Mouse (Mus musculus): ENCODE measurements at regions not wholly inside any gene's neighbourhood (a gene's known extent, or its start where the extent isn't known, plus 50 kb on each side); places are given as distances from the start of the nearest gene placed in this dataset.
"Not testable (repeated sequence)": the region's sequence is repeated elsewhere in the genome, so short reads cannot be mapped to it uniquely, and the experiment has no call there.

DNA sequence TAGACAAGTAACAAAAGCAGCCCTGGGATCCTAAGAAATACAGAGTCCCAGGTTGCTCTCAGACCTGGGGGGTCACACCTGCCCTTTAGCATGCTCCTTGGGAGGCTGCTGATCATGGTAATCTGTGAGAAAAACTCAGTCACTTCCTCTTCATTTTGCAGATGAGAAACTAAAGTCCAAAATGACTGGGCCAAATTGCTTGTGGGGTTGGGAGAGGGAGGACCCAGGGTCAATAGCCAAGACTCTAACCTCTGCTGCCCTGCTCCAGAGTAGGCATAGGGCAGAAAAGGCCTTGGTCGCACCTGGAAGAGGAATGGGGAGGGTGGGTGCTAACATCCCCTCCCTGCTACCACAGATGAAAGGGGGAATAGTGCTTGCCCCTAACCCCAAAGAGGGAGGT, 491.2 kb downstream of the Tns1 start:
- H3K27ac ChIP-seq = no peak overlapping the region
- H3K4me1 ChIP-seq (replicated peaks) = no peaks in the 10 kb centered on the region
- ATAC-seq (ENCODE audit: low FRiP score) = no peak
- H3K27me3 ChIP-seq = 0 out of 2 replicates have a peak, but pooled peaks cover 3% of the 10 kb centered on the region
- no peak overlapping the region for H3K4me3 ChIP-seq
- no peaks in the 10 kb centered on the region for H3K9me3 ChIP-seq
- no peak overlapping the region for H3K9ac ChIP-seq
- WGBS = 86% methylated on average over 1 of the region's 1 CpGs
- no peaks in the 10 kb centered on the region for H3K36me3 ChIP-seq
- H3K4me2 ChIP-seq = no peak overlapping the region

DNA sequence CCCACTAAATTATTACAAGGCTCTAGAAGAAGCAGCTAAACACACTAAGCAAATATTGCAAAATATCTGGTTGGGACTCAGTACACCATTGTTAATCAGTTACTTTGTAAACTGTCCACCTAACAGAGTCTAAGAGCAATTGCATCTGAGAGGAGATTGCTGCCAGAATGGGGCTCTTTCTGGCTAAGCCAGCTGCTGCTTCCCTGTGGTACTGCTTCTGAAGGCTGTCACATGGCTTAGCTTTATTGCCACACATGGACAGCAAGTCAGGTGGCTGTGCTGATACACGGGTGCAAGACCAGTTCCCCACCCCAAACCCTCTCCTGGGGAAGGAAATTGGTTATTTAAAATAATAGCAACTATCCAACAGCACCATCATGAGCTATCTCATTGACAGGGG, 493.9 kb downstream of the Tns1 start:
- H3K4me1 ChIP-seq (replicated peaks) = no peaks in the 10 kb centered on the region

DNA sequence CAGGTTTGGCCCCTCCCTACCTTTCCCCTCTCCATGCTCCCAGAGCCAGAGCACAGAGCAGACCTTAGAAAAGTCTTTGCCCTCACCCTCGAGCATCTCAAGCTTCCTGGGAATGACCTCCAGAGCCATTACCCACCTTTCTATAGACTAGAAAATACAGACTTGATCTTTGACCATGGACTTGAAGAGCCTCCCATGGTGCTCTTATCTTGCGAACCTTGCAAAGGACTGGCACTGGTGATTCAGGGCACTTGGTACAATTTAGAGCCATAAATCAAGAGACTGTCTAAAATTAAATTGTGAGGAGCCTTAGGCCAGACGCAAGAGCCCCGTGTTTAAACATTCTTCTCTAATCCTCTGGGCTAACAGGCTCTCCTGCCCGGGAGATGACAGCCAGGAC, 498.9 kb downstream of the Tns1 start:
- Histone ChIP-seq H3K27me3 (no peaks in the 10 kb centered on the region), H3K27ac (no peak overlapping the region), H3K36me3 (no peaks in the 10 kb centered on the region), H3K4me3 (no peak overlapping the region), H3K4me2 (no peak overlapping the region), H3K4me1 (replicated peaks) (no peaks in the 10 kb centered on the region), H3K9ac (no peak overlapping the region), H3K9me3 (no peaks in the 10 kb centered on the region)
- 86% methylated on average over 5 of the region's 5 CpGs for WGBS
- ATAC-seq (ENCODE audit: low FRiP score) = no peak

More for the DNA sequence above, 493.9 kb downstream of the Tns1 start:
- H3K9ac ChIP-seq = no peak overlapping the region
- H3K27ac ChIP-seq = no peak overlapping the region
- WGBS = 59% methylated on average over 1 of the region's 1 CpGs
- H3K27me3 ChIP-seq = 0 out of 2 replicates have a peak, but pooled peaks cover 3% of the 10 kb centered on the region
- no peak overlapping the region for H3K4me3 ChIP-seq
- ATAC-seq (ENCODE audit: low FRiP score) = no peak
- no peaks in the 10 kb centered on the region for H3K9me3 ChIP-seq
- H3K4me2 ChIP-seq = no peak overlapping the region
- no peaks in the 10 kb centered on the region for H3K36me3 ChIP-seq

DNA sequence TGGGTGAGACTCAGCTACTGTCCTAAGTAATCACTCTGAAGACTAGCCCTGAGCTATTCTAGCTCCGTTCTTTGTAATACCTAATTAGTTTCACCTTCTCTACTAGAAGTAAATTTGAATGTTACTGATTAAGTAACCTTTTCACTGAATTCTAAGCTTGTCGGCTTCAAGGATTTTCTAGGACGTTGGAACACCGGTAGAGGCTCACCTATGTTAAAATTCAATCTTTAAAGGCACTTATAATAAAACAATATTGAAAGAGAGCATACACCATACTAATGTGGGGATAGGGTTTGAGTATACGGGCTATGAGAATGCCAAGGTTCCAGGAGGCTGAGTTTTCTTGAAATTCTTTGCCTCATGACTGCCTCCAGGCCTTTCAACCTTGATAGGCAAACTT, 503.1 kb downstream of the Tns1 start:
- not testable (repeated sequence) for ATAC-seq (ENCODE audit: low FRiP score); H3K4me1 ChIP-seq (replicated peaks); H3K4me3 ChIP-seq; H3K36me3 ChIP-seq; H3K27ac ChIP-seq; H3K4me2 ChIP-seq; H3K9me3 ChIP-seq; H3K27me3 ChIP-seq; H3K9ac ChIP-seq
- WGBS = 90% methylated on average over 5 of the region's 5 CpGs

DNA sequence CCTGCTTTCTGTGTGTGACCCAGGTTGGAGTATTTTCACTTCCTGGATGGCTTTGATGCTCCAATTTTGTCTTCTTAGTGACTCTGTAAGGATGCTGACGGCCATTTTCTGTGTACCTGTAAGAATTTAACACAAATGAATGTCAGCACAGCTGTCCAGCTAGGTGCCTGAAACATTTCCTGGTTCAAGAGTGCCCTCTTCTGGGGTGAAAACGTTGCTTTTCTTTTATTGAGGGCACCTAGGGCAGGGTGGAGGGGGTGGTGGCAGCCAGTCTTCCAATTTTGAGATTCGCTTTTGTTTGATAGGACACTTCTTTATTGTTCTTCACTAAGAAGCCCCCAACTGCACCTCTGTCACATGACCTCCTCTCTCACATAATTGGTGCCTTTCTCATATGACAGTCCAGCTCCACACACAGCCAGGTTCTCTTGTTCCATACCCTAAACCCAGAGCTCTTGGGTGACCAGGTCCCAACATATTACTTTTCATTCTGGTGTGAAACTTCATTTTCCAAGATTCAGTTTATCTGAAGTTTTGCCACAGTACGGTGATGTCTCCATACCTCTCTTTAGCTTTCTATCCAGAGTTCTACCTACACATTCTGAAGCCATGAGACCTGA, 505.6 kb downstream of the Tns1 start:
- no peaks in the 10 kb centered on the region for H3K36me3 ChIP-seq
- H3K27ac ChIP-seq = no peak overlapping the region
- ATAC-seq (ENCODE audit: low FRiP score) = 0 out of 2 replicates have a peak, but pooled peaks have one; percentile 72
- H3K27me3 ChIP-seq = no peaks in the 10 kb centered on the region
- no peak overlapping the region for H3K4me3 ChIP-seq
- 47% methylated on average over 4 of the region's 4 CpGs for WGBS
- H3K9me3 ChIP-seq = no peaks in the 10 kb centered on the region
- no peak overlapping the region for H3K9ac ChIP-seq
- no peak overlapping the region for H3K4me2 ChIP-seq
- no peaks in the 10 kb centered on the region for H3K4me1 ChIP-seq (replicated peaks)

DNA sequence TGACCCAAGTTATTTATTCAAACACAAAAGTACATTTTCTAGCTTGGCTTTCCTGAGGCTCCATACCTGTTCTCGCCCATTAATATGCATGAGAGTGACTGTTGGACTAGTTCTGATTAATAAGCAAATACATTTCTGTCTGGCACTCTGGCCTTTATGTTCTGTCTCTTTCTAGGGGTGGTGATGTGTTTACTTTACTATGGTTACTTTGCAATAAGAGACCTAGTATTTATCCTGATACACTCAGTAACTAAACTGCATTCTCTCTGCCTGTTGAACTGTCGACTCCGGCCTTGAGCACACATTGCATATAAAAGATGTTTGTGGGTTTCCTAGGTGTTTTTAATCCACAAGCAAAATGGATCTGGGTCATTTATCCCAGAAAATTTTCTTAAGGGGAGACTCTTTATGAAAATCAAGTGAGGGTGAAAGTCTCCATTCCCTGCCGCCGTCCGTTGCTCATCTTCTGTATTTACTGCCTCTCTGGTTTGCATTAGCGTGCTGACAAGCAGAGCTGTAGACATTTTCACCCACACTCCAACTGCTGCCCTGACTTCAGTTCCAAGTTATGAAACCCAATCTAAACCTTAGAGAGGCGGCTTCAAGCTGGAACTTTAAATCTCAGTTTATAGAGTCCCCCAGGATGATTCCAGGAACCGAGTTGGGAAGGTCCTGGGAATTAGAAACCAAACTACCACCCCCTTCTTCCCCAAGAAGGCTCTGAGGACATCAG, 530.4 kb downstream of the Tns1 start:
- no peak for ATAC-seq (ENCODE audit: low FRiP score)
- no peak overlapping the region for H3K4me3 ChIP-seq
- no peaks in the 10 kb centered on the region for H3K4me1 ChIP-seq (replicated peaks)
- H3K9me3 ChIP-seq = no peaks in the 10 kb centered on the region
- no peak overlapping the region for H3K27ac ChIP-seq
- H3K27me3 ChIP-seq = no peaks in the 10 kb centered on the region
- no peaks in the 10 kb centered on the region for H3K36me3 ChIP-seq
- no peak overlapping the region for H3K4me2 ChIP-seq
- WGBS = 88% methylated on average over 9 of the region's 9 CpGs
- H3K9ac ChIP-seq = no peak overlapping the region

DNA sequence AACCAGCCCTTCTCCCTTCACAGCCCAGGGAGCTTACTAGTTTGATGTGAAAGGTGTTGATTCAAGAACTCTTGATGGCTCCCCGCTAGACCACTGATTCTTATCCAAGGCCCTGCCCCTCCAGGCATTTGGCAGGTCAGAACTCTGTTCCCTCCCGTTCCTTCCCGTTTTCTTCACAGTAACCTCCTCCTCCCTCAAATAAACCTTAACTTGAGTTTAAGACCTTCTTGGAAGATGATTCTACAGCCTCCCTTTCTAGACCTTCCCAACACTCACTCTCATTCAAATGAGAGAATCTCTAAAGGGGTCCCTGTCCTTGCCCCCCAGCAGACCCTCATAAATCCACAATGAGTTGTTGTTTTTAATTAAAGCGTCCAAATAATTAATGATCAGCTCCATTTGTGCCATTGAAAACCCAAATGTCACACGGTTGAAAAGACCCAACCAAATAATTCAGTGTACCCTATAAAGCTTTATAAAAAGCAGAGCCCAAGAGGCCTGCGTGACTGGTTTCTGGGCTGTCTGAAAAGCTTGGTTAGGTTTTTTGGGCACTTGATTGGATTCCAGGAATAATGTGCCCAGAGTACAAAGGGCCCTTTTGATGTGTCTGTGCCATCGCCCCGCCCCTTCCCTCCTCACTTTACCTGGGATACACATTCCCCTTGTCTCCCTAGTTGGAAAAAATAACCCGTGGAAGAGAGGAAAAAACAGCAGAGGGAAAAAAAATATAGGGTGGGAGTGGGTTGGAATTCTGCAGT, 532.7 kb downstream of the Tns1 start:
- Histone ChIP-seq H3K27ac (no peak overlapping the region), H3K9ac (no peak overlapping the region), H3K9me3 (no peaks in the 10 kb centered on the region), H3K36me3 (no peaks in the 10 kb centered on the region), H3K4me3 (no peak overlapping the region), H3K4me1 (replicated peaks) (no peaks in the 10 kb centered on the region), H3K27me3 (no peaks in the 10 kb centered on the region), H3K4me2 (no peak overlapping the region)
- no peak for ATAC-seq (ENCODE audit: low FRiP score)
- 38% methylated on average over 9 of the region's 9 CpGs for WGBS

DNA sequence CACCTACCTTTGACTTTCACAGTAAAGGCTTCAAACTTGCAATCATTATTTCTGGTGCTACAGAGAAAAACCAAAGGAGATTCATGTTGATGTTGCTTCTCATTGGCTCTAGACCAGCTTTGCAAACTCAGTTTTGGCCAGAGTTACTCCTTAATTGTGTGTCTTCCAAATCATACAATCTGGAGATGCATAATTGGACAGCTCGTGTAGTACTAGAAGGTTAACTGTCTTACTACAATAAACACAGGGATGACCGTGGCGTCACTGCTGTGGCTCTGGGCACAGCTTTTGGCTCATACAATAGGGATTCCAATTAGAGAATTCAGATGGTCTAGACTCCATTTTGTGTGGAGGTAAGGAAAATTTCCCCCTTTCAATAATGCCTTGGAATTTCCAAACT, 544.6 kb downstream of the Tns1 start:
- no peak overlapping the region for H3K27ac ChIP-seq
- no peak overlapping the region for H3K9ac ChIP-seq
- H3K36me3 ChIP-seq = no peaks in the 10 kb centered on the region
- WGBS = 95% methylated on average over 3 of the region's 3 CpGs
- H3K4me1 ChIP-seq (replicated peaks) = no peaks in the 10 kb centered on the region
- no peaks in the 10 kb centered on the region for H3K27me3 ChIP-seq
- H3K4me2 ChIP-seq = no peak overlapping the region
- ATAC-seq (ENCODE audit: low FRiP score) = no peak
- H3K9me3 ChIP-seq = no peaks in the 10 kb centered on the region
- H3K4me3 ChIP-seq = no peak overlapping the region

DNA sequence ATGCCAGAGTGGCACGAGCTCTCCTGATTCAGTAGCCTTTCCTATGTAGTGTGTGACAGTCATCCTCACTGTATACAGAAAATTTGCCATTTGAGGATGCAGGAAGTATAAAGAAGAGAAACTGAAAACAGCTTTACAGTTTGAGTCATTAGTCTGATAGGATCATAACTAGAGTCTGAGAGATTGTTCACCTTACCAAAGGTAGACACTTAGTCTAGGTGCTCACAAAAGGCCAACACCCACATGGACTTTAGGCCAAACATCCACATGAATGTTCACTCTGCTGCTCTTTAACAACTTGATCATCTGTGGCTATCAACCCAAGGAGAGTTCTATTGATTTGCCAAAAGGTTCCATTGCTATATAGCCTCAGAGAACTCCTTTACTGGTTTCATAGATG, 547.2 kb downstream of the Tns1 start:
- Histone ChIP-seq H3K27ac (no peak overlapping the region), H3K4me2 (no peak overlapping the region), H3K4me1 (replicated peaks) (no peaks in the 10 kb centered on the region), H3K9ac (no peak overlapping the region), H3K9me3 (no peaks in the 10 kb centered on the region), H3K4me3 (no peak overlapping the region), H3K27me3 (no peaks in the 10 kb centered on the region), H3K36me3 (no peaks in the 10 kb centered on the region)
- WGBS = 91% methylated on average over 1 of the region's 1 CpGs
- no peak for ATAC-seq (ENCODE audit: low FRiP score)

DNA sequence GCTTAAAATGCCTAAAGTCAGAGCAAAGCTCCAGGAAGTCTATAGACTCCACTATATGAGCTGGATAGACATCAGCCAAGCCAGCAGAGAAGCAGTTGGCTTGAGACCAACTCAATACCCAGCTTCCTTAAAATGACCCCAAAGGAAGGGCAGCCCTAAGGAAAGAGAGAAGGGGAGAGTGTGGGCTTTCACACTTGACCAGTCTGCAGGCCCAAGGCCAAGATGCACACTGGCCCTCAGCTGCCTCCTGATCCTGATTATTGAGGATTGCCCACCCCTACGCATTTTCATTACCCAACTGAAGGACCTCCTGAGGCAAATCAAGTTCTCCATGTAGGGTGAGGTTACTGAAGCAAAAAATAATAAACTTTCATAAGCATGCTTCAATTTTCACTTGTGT, 548.6 kb downstream of the Tns1 start:
- no peaks in the 10 kb centered on the region for H3K36me3 ChIP-seq
- H3K4me3 ChIP-seq = no peak overlapping the region
- H3K4me2 ChIP-seq = no peak overlapping the region
- WGBS = 63% methylated on average over 1 of the region's 1 CpGs
- H3K9me3 ChIP-seq = no peaks in the 10 kb centered on the region
- no peak overlapping the region for H3K9ac ChIP-seq
- no peaks in the 10 kb centered on the region for H3K4me1 ChIP-seq (replicated peaks)
- ATAC-seq (ENCODE audit: low FRiP score) = no peak
- H3K27me3 ChIP-seq = no peaks in the 10 kb centered on the region
- no peak overlapping the region for H3K27ac ChIP-seq

DNA sequence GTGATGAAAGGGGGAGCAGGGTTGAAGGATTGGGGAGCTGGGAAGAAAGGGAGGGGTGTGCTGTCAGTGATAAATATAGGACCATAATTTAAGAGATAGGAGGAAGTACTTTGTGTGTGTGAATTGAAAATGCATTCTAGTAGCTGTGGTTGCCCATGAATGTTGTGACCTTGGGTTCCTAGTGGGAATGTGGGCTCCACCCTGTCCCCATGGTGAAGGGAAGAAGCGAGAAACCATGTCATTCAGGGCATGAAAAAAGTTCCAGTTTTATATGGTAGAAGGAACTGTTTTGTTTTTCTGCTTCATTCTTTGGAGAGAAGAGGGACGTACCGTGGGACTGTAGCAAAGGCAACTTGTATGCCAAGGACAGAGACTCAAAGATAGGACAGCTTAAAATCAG, 553.3 kb downstream of the Tns1 start:
- ATAC-seq (ENCODE audit: low FRiP score) = no peak

DNA sequence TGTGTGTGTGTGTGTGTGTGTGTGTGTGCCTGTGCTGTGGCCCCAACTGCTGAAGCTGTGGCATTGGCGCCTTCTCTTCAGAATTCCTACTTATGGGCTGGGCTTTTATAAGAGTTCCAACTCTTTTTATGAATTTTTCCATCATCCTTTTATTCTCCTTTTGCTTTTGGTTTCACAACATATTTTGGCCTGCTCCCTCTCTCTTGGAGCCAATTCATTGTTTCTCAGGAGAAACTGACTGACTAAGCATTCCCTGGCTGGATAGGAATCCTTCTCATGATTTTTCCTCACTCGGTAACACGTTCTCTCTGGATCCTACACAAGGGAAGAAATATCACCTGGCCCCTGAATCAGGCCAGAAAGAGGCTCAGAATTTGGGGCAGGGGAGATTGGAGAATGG, 551.1 kb upstream of the Tnp1 start:
- ATAC-seq (ENCODE audit: low FRiP score) = no peak
- H3K4me3 ChIP-seq = no peak overlapping the region
- no peaks in the 10 kb centered on the region for H3K4me1 ChIP-seq (replicated peaks)
- no peaks in the 10 kb centered on the region for H3K27me3 ChIP-seq
- no peaks in the 10 kb centered on the region for H3K36me3 ChIP-seq
- H3K4me2 ChIP-seq = no peak overlapping the region
- WGBS = 86% methylated on average over 3 of the region's 3 CpGs
- H3K9me3 ChIP-seq = no peaks in the 10 kb centered on the region
- no peak overlapping the region for H3K9ac ChIP-seq
- H3K27ac ChIP-seq = no peak overlapping the region

More for the DNA sequence above, 553.3 kb downstream of the Tns1 start:
- Histone ChIP-seq H3K9ac (no peak overlapping the region), H3K4me3 (no peak overlapping the region), H3K27ac (no peak overlapping the region), H3K4me1 (replicated peaks) (no peaks in the 10 kb centered on the region), H3K36me3 (no peaks in the 10 kb centered on the region), H3K9me3 (no peaks in the 10 kb centered on the region), H3K4me2 (no peak overlapping the region), H3K27me3 (no peaks in the 10 kb centered on the region)
- 74% methylated on average over 3 of the region's 3 CpGs for WGBS

All from hindbrain, embryonic 13.5 days (tissue).